Comparison of ENCODE assay signal across 7 mouse cellular contexts in genomic region chr16:43980110-43980609, GRCm38 (mm10). TPM values are rescaled to one million over a fixed set of nuclear protein-coding genes. Genes with fewer than 3 reads are reported as not detected.
DNase-seq lines count a peak whose midpoint lies in the region; ATAC-seq lines count a peak whose summit lies in the region.

No protein-coding gene starts in this region.

- peak overlapping the region; percentile 41; the same call in 1 of the 2 replicates for H3K9ac ChIP-seq in embryonic facial prominence, embryonic 15.5 days
- peak overlapping the region; percentile 52 for H3K9ac ChIP-seq in intestine, embryonic 14.5 days (ENCODE audit: low read length)
- H3K9ac ChIP-seq in neural tube, embryonic 15.5 days (replicated peaks) = peak overlapping the region; percentile 63

- H3K27me3 ChIP-seq in megakaryocyte, embryonic 14.5 days (replicated peaks) = peaks cover 32% of the 10 kb centered on the region
- H3K27me3 ChIP-seq in embryonic facial prominence, embryonic 15.5 days = peaks cover 15% of the 10 kb centered on the region
- peaks cover 25% of the 10 kb centered on the region; the same call in 1 of the 2 replicates for H3K27me3 ChIP-seq in intestine, embryonic 14.5 days (replicated peaks; ENCODE audit: control insufficient read depth, insufficient read depth, low read length)
- peaks cover 3% of the 10 kb centered on the region; the same call in 1 of the 2 replicates for H3K27me3 ChIP-seq in neural tube, embryonic 15.5 days (replicated peaks)

- DNase-seq in intestine, embryonic 14.5 days (ENCODE audit: low spot score) = no peak
- no peak for DNase-seq in right cerebral cortex, adult 2 months (ENCODE audit: low spot score in 2 of 2)
- no peak for DNase-seq in gastrocnemius, adult 18-20 months (ENCODE audit: low spot score)

- H3K27ac ChIP-seq in embryonic facial prominence, embryonic 15.5 days (replicated peaks) = no peak overlapping the region
- H3K27ac ChIP-seq in intestine, embryonic 14.5 days (ENCODE audit: low read depth) = no peak overlapping the region
- no peak overlapping the region for H3K27ac ChIP-seq in neural tube, embryonic 15.5 days (replicated peaks)

- peak overlapping the region; percentile 99 for H3K4me2 ChIP-seq in embryonic facial prominence, embryonic 15.5 days (replicated peaks)
- H3K4me2 ChIP-seq in intestine, embryonic 14.5 days (ENCODE audit: low read length) = peak overlapping the region; percentile 100
- H3K4me2 ChIP-seq in neural tube, embryonic 15.5 days = peak overlapping the region; percentile 99

- peaks cover 27% of the 10 kb centered on the region for H3K4me1 ChIP-seq in megakaryocyte, embryonic 14.5 days
- peaks cover 8% of the 10 kb centered on the region; the same call in 1 of the 2 replicates for H3K4me1 ChIP-seq in embryonic facial prominence, embryonic 15.5 days
- H3K4me1 ChIP-seq in intestine, embryonic 14.5 days (replicated peaks; ENCODE audit: control insufficient read depth, insufficient read depth, low read length) = no peaks in the 10 kb centered on the region
- H3K4me1 ChIP-seq in neural tube, embryonic 15.5 days = peaks cover 9% of the 10 kb centered on the region; the same call in 1 of the 2 replicates

- peak overlapping the region; percentile 93 for H3K4me3 ChIP-seq in megakaryocyte, embryonic 14.5 days (replicated peaks)
- peak overlapping the region; percentile 63 for H3K4me3 ChIP-seq in embryonic facial prominence, embryonic 15.5 days (replicated peaks)
- H3K4me3 ChIP-seq in intestine, embryonic 14.5 days (ENCODE audit: low read depth, low read length) = peak overlapping the region; percentile 66
- peak overlapping the region; percentile 75 for H3K4me3 ChIP-seq in neural tube, embryonic 15.5 days (replicated peaks)

- H3K36me3 ChIP-seq in megakaryocyte, embryonic 14.5 days (replicated peaks; ENCODE audit: low read length) = peaks cover 42% of the 10 kb centered on the region
- no peaks in the 10 kb centered on the region for H3K36me3 ChIP-seq in embryonic facial prominence, embryonic 15.5 days
- H3K36me3 ChIP-seq in intestine, embryonic 14.5 days (ENCODE audit: control insufficient read depth, insufficient read depth, low read length) = no peaks in the 10 kb centered on the region
- no peaks in the 10 kb centered on the region for H3K36me3 ChIP-seq in neural tube, embryonic 15.5 days

- WGBS in embryonic facial prominence, embryonic 15.5 days = 20% methylated on average over 9 of the region's 9 CpGs
- 28% methylated on average over 9 of the region's 9 CpGs for WGBS in intestine, embryonic 14.5 days
- WGBS in neural tube, embryonic 15.5 days = 28% methylated on average over 9 of the region's 9 CpGs

- ATAC-seq in megakaryocyte, adult 5-6 weeks (ENCODE audit: poor library complexity, severe bottlenecking) = no peak
- ATAC-seq in embryonic facial prominence, embryonic 15.5 days (ENCODE audit: insufficient number of reproducible peaks, low FRiP score, low TSS enrichment, low read depth) = no peak
- 0 out of 2 replicates have a peak, but pooled peaks have one; percentile 1 for ATAC-seq in intestine, embryonic 14.5 days (replicated peaks; ENCODE audit: low FRiP score, low TSS enrichment, low read depth)
- no peak for ATAC-seq in neural tube, embryonic 15.5 days (ENCODE audit: low FRiP score)

- H3K9me3 ChIP-seq in megakaryocyte, embryonic 14.5 days = no peaks in the 10 kb centered on the region
- no peaks in the 10 kb centered on the region for H3K9me3 ChIP-seq in embryonic facial prominence, embryonic 15.5 days (replicated peaks)
- H3K9me3 ChIP-seq in intestine, embryonic 14.5 days (ENCODE audit: control insufficient read depth, low read length) = no peaks in the 10 kb centered on the region
- H3K9me3 ChIP-seq in neural tube, embryonic 15.5 days (replicated peaks) = no peaks in the 10 kb centered on the region

RNA-seq across cellular contexts. Expression of gene Zdhhc23, which starts 0.6 kb away (rescaled TPM):
- polyA plus RNA-seq in megakaryocyte, embryonic 14.5 days (2012; ENCODE audit: insufficient read depth, low replicate concordance) = 0.12 TPM in 1 of 2 replicates, not detected in the other
- 0.91 and 0.98 TPM in 2 replicates for total RNA-seq in megakaryocyte, adult 5-6 weeks (2015)
- total RNA-seq in megakaryocyte, adult 5-6 weeks (2017) = 0.41 and 1.5 TPM in 2 replicates
- polyA plus RNA-seq in embryonic facial prominence, embryonic 15.5 days (2015; fragmentation: Nextera tagmentation; extraction: Ambion mirVana) = 1.1 and 1.3 TPM in 2 replicates
- 2.4 and 2.7 TPM in 2 replicates for polyA plus RNA-seq in intestine, embryonic 14.5 days (2014; fragmentation: Nextera tagmentation; extraction: Ambion mirVana)
- 3.1 and 3.4 TPM in 2 replicates for polyA plus RNA-seq in neural tube, embryonic 15.5 days (2015; fragmentation: Nextera tagmentation; extraction: Ambion mirVana)
- total RNA-seq in gastrocnemius, adult 18-20 months (2021) = 10 to 100 TPM in 1 of 2 experiments, 1 to 10 TPM in 1; 8.2 to 18.2 TPM

RNA-seq across cellular contexts. Expression of gene Qtrt2, which starts 53.6 kb away (rescaled TPM):
- polyA plus RNA-seq in megakaryocyte, embryonic 14.5 days (2012; ENCODE audit: insufficient read depth, low replicate concordance) = not detected in 2 replicates
- total RNA-seq in megakaryocyte, adult 5-6 weeks (2015) = 2.6 and 3.5 TPM in 2 replicates
- total RNA-seq in megakaryocyte, adult 5-6 weeks (2017) = 7.8 and 15.8 TPM in 2 replicates
- polyA plus RNA-seq in embryonic facial prominence, embryonic 15.5 days (2015; fragmentation: Nextera tagmentation; extraction: Ambion mirVana) = 25.4 and 27.3 TPM in 2 replicates
- 34.3 and 38.0 TPM in 2 replicates for polyA plus RNA-seq in intestine, embryonic 14.5 days (2014; fragmentation: Nextera tagmentation; extraction: Ambion mirVana)
- polyA plus RNA-seq in neural tube, embryonic 15.5 days (2015; fragmentation: Nextera tagmentation; extraction: Ambion mirVana) = 17.8 and 19.3 TPM in 2 replicates
- total RNA-seq in gastrocnemius, adult 18-20 months (2021) = 10 to 100 TPM in 1 of 2 experiments, 1 to 10 TPM in 1; 6.7 to 12.5 TPM

Comparison
In these comparisons a context has a peak if more than half of its experiments do, and no peak if none do; other contexts are left out.
1. RNA of gene Qtrt2, which starts 53.6 kb away (polyA plus RNA-seq): 34.3 to 38.0 TPM in intestine, embryonic 14.5 days, 25.4 to 27.3 TPM in embryonic facial prominence, embryonic 15.5 days and 17.8 to 19.3 TPM in neural tube, embryonic 15.5 days; not detected in megakaryocyte, embryonic 14.5 days; every median in the first group is over 10 times any median in the second.
2. Peak in every context shown above with its lines, with median percentiles within 50 percentile points of each other: H3K4me3 ChIP-seq, H3K4me2 ChIP-seq and H3K9ac ChIP-seq.